Mouse (Mus musculus): ENCODE measurements around the gene Mtr.

DNA sequence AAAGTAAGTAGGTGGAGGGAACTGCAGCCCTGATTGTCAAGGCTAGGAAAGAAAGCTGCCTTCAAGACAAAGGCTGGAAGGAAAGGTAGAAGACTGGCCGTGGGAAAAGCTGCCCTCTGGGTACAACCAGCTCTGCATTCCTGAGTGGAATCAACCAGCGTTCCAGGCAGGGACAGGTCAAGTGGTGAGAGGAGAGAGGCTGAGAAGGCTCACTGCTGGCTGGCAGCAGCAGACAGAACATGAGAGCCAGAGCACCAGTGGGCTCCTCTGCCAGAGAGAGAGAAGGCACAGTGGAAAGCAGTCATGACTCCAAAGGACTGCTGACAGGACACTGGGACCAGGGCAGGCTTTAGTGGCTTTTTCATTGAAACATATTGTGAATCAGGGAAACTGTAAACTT is 46.9 kb downstream of the Mtr start:
- TF ChIP-seq CTCF (IDR thresholded peaks at IDR 0.05; ENCODE audit: extremely low read depth, insufficient read depth, low read length) (no peak), POLR2A (IDR thresholded peaks at IDR 0.05; ENCODE audit: extremely low read depth, insufficient read depth, low read length) (no peak)
